Mouse (Mus musculus): ENCODE results near the gene Plagl1.

- TF ChIP-seq CTCF (IDR thresholded peaks at IDR 0.05; ENCODE audit: low read depth, low read length) = no peak
- no peak for TF ChIP-seq GATA1 (IDR thresholded peaks at IDR 0.05; ENCODE audit: borderline replicate concordance, low read length)
- TF ChIP-seq TAL1 (conservative IDR thresholded peaks at IDR 0.05; ENCODE audit: low read depth, low read length) = no peak
- no peak for TF ChIP-seq POLR2AphosphoS5 (IDR thresholded peaks at IDR 0.05; ENCODE audit: insufficient replicate concordance, low read depth, low read length)
- no peak for TF ChIP-seq GATA2 (IDR thresholded peaks at IDR 0.05; ENCODE audit: borderline replicate concordance, low read depth, low read length)
Measured at GRCm38 (mm10) chr10:13014026-13014425, 46.3 kb upstream of the Plagl1 start.

Data from G1E (cell line).